Mouse (Mus musculus): ENCODE measurements around the gene Dr1.

DNA sequence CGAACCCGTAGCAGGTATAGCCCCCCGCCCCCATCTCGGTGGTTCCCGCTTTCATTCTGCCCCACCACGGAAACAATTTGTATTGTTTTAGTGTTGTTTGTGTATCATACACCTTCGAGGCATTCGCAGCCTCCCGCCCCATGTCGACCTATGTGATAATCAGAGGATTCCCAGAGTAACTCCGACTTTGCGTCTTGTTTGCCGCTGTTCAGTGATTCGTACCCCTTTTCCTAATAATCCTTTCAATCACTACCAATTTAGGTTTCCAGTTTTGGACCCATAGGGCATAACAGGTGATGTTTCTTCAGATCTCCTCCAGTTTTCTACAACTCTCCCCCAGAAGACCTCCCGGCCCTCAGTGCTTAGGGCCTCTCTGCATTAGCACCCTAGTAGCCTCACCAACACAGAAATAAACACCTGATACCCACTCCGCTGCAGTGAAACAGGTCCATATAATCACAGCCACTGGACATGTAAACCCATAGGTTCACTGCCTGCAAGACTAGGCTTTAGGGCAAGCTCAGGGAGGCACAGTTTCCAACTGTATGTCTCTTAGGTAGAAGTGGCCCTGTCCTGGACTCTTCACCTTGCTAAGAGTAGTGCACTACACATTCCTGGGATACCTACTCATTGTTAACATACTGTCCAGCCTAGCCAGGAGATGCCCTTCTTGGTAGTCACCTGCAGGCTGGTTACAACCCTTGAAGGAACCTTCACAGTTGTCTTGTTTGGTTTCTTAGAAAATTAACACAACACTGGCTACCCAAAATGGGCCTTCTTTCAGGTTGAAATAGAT, 44.6 kb downstream of the Dr1 start:
- TF ChIP-seq POLR2A (IDR thresholded peaks at IDR 0.05; ENCODE audit: borderline replicate concordance, insufficient read depth, low read length): no peak
- no peak for TF ChIP-seq CTCF (IDR thresholded peaks at IDR 0.05; ENCODE audit: borderline replicate concordance, insufficient read depth, low read depth, low read length)
